Comparison of ENCODE assay signal across 20 mouse cellular contexts in the genomic region with DNA sequence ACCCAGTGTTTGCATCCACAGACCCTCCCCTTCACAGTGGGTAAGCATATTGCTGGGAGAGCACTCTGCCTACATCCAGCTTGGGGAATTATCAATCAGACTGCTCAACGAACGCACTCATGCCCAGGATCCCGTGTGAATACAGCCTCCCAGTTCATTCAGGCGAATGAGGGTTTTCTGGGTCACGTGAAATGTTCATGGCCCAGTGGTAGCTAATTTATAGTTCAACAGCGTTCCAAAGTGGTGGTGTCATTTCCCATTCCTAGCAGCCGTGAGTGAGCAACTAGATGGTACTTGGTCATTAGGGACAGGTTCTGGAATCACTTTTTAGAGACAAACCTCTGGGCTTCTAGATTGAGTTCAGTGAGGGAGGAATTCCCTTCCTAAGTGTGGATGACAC.
"Had no signal": no experiment of that assay in that cellular context is flagged by ENCODE, and none has a peak within 500 bp of the region (broad histone marks: within the 10 kb centered on the region; RNA-seq: fewer than 3 reads in every experiment).

No protein-coding gene starts in this region.

- H3K36me3 ChIP-seq: lung, embryonic 15.5 days; midbrain, embryonic 10.5 days; midbrain, embryonic 12.5 days; neural tube, embryonic 13.5 days; neural tube, embryonic 15.5 days had no signal

- H3K4me3 ChIP-seq: lung, embryonic 15.5 days; midbrain, embryonic 10.5 days; midbrain, embryonic 12.5 days; myocyte; neural tube, embryonic 13.5 days; neural tube, embryonic 15.5 days had no signal

- H3K4me2 ChIP-seq: lung, embryonic 15.5 days; midbrain, embryonic 12.5 days; neural tube, embryonic 13.5 days; neural tube, embryonic 15.5 days had no signal

- DNase-seq: liver, postnatal 0 days; lung, adult 2 months; lung, postnatal 14 days; lung, postnatal 36 days; midbrain, embryonic 14.5 days; right cerebral cortex, adult 18-20 months; right cerebral cortex, postnatal 25 days; right cerebral cortex, postnatal 4 days; spleen, adult 18-20 months; thymus, adult 18-20 months; thymus, postnatal 14 days; thymus, postnatal 36 days had no signal

- H3K4me1 ChIP-seq: lung, embryonic 15.5 days; midbrain, embryonic 10.5 days; midbrain, embryonic 12.5 days; neural tube, embryonic 13.5 days; neural tube, embryonic 15.5 days had no signal

- ATAC-seq: liver, postnatal 0 days; lung, postnatal 0 days; midbrain, embryonic 16.5 days had no signal

- H3K9me3 ChIP-seq: lung, embryonic 15.5 days; midbrain, embryonic 10.5 days; midbrain, embryonic 12.5 days; neural tube, embryonic 13.5 days; neural tube, embryonic 15.5 days had no signal

- H3K9ac ChIP-seq: liver, postnatal 0 days; lung, embryonic 15.5 days; midbrain, embryonic 12.5 days; neural tube, embryonic 13.5 days; neural tube, embryonic 15.5 days had no signal

- H3K27ac ChIP-seq: lung, embryonic 15.5 days; midbrain, embryonic 10.5 days; midbrain, embryonic 12.5 days; neural tube, embryonic 13.5 days; neural tube, embryonic 15.5 days had no signal

- H3K27me3 ChIP-seq: lung, embryonic 15.5 days; midbrain, embryonic 12.5 days; neural tube, embryonic 13.5 days; neural tube, embryonic 15.5 days had no signal
